Mouse (Mus musculus): ENCODE results near the gene Prkar1b. TPM values are rescaled to one million over a fixed set of nuclear protein-coding genes. Genes with fewer than 3 reads are reported as not detected.

The Prkar1b gene
- polyA plus RNA-seq, 1 experiment = 18.8 TPM

GRCm38 (mm10) chr5:139077311-139078155 is 72.3 kb downstream of the Prkar1b start:
- DNase-seq = no peak
- no peak overlapping the region for H3K4me3 ChIP-seq (replicated peaks; ENCODE audit: extremely low read depth, low read depth, low read length)
- 64% methylated on average over 11 of the region's 11 CpGs for WGBS
- TF ChIP-seq CTCF (IDR thresholded peaks at IDR 0.05; ENCODE audit: insufficient read depth, low read length) (no peak), POLR2A (IDR thresholded peaks at IDR 0.05; ENCODE audit: borderline replicate concordance, extremely low read depth, low read depth, low read length) (no peak)
- H3K4me1 ChIP-seq (ENCODE audit: control insufficient read depth, insufficient read depth, low read length) = peaks cover 2% of the 10 kb centered on the region; the same call in 1 of the 2 replicates

- H3K4me1 ChIP-seq (ENCODE audit: control insufficient read depth, insufficient read depth, low read length) = peaks cover 2% of the 10 kb centered on the region; the same call in 1 of the 2 replicates
- no peak overlapping the region for H3K4me3 ChIP-seq (replicated peaks; ENCODE audit: extremely low read depth, low read depth, low read length)
- no peak for DNase-seq
- TF ChIP-seq CTCF (IDR thresholded peaks at IDR 0.05; ENCODE audit: insufficient read depth, low read length) = no peak
- no peak for TF ChIP-seq POLR2A (IDR thresholded peaks at IDR 0.05; ENCODE audit: borderline replicate concordance, extremely low read depth, low read depth, low read length)
- WGBS = 81% methylated on average over 7 of the region's 7 CpGs
Observed at GRCm38 (mm10) chr5:139076450-139076849, 73.4 kb downstream of the Prkar1b start.

- Histone ChIP-seq H3K4me1 (ENCODE audit: control insufficient read depth, insufficient read depth, low read length) (no peaks in the 10 kb centered on the region), H3K4me3 (replicated peaks; ENCODE audit: extremely low read depth, low read depth, low read length) (no peak overlapping the region)
- WGBS = 23% methylated on average over 9 of the region's 9 CpGs
- TF ChIP-seq CTCF (IDR thresholded peaks at IDR 0.05; ENCODE audit: insufficient read depth, low read length) = no peak
- TF ChIP-seq POLR2A (IDR thresholded peaks at IDR 0.05; ENCODE audit: borderline replicate concordance, extremely low read depth, low read depth, low read length) = no peak
- no peak for DNase-seq
Observed at GRCm38 (mm10) chr5:139075791-139076190, 74.0 kb downstream of the Prkar1b start.

- WGBS = 38% methylated on average over 3 of the region's 3 CpGs
- Histone ChIP-seq H3K4me3 (replicated peaks; ENCODE audit: extremely low read depth, low read depth, low read length) (no peak overlapping the region), H3K4me1 (ENCODE audit: control insufficient read depth, insufficient read depth, low read length) (no peaks in the 10 kb centered on the region)
- no peak for TF ChIP-seq POLR2A (IDR thresholded peaks at IDR 0.05; ENCODE audit: borderline replicate concordance, extremely low read depth, low read depth, low read length)
- peak; percentile 82 for TF ChIP-seq CTCF (IDR thresholded peaks at IDR 0.05; ENCODE audit: insufficient read depth, low read length)
- DNase-seq = peak; percentile 64
Observed at GRCm38 (mm10) chr5:139075125-139075524, 74.7 kb downstream of the Prkar1b start.

- Histone ChIP-seq H3K4me1 (ENCODE audit: control insufficient read depth, insufficient read depth, low read length) (no peaks in the 10 kb centered on the region), H3K4me3 (replicated peaks; ENCODE audit: extremely low read depth, low read depth, low read length) (no peak overlapping the region)
- DNase-seq = no peak
- TF ChIP-seq POLR2A (IDR thresholded peaks at IDR 0.05; ENCODE audit: borderline replicate concordance, extremely low read depth, low read depth, low read length) (no peak), CTCF (IDR thresholded peaks at IDR 0.05; ENCODE audit: insufficient read depth, low read length) (no peak)
- WGBS = 86% methylated on average over 7 of the region's 7 CpGs
Observed at GRCm38 (mm10) chr5:139073977-139074376, 75.8 kb downstream of the Prkar1b start.

GRCm38 (mm10) chr5:139072866-139073265 is 76.9 kb downstream of the Prkar1b start:
- no peak for DNase-seq
- 81% methylated on average over 5 of the region's 5 CpGs for WGBS
- no peak for TF ChIP-seq CTCF (IDR thresholded peaks at IDR 0.05; ENCODE audit: insufficient read depth, low read length)
- TF ChIP-seq POLR2A (IDR thresholded peaks at IDR 0.05; ENCODE audit: borderline replicate concordance, extremely low read depth, low read depth, low read length) = no peak
- H3K4me3 ChIP-seq (replicated peaks; ENCODE audit: extremely low read depth, low read depth, low read length) = no peak overlapping the region
- H3K4me1 ChIP-seq (ENCODE audit: control insufficient read depth, insufficient read depth, low read length) = no peaks in the 10 kb centered on the region

GRCm38 (mm10) chr5:139066861-139067614 is 82.8 kb downstream of the Prkar1b start:
- no peak for TF ChIP-seq POLR2A (IDR thresholded peaks at IDR 0.05; ENCODE audit: borderline replicate concordance, extremely low read depth, low read depth, low read length)
- no peak for TF ChIP-seq CTCF (IDR thresholded peaks at IDR 0.05; ENCODE audit: insufficient read depth, low read length)
- no peak for DNase-seq
- Histone ChIP-seq H3K4me1 (ENCODE audit: control insufficient read depth, insufficient read depth, low read length) (no peaks in the 10 kb centered on the region), H3K4me3 (replicated peaks; ENCODE audit: extremely low read depth, low read depth, low read length) (no peak overlapping the region)
- WGBS = 56% methylated on average over 7 of the region's 7 CpGs

GRCm38 (mm10) chr5:139064611-139065010 is 85.2 kb downstream of the Prkar1b start:
- Histone ChIP-seq H3K4me3 (replicated peaks; ENCODE audit: extremely low read depth, low read depth, low read length) (no peak overlapping the region), H3K4me1 (ENCODE audit: control insufficient read depth, insufficient read depth, low read length) (no peaks in the 10 kb centered on the region)
- 57% methylated on average over 5 of the region's 5 CpGs for WGBS
- TF ChIP-seq CTCF (IDR thresholded peaks at IDR 0.05; ENCODE audit: insufficient read depth, low read length) = no peak
- TF ChIP-seq POLR2A (IDR thresholded peaks at IDR 0.05; ENCODE audit: borderline replicate concordance, extremely low read depth, low read depth, low read length) = no peak
- no peak for DNase-seq

- no peak overlapping the region for H3K4me3 ChIP-seq (replicated peaks; ENCODE audit: extremely low read depth, low read depth, low read length)
- no peaks in the 10 kb centered on the region for H3K4me1 ChIP-seq (ENCODE audit: control insufficient read depth, insufficient read depth, low read length)
- no peak for DNase-seq
- TF ChIP-seq POLR2A (IDR thresholded peaks at IDR 0.05; ENCODE audit: borderline replicate concordance, extremely low read depth, low read depth, low read length) (no peak), CTCF (IDR thresholded peaks at IDR 0.05; ENCODE audit: insufficient read depth, low read length) (no peak)
- 90% methylated on average over 5 of the region's 5 CpGs for WGBS
Observed at GRCm38 (mm10) chr5:139061680-139062079, 88.1 kb downstream of the Prkar1b start.
